Mouse (Mus musculus) left cerebral cortex, postnatal 10 days (tissue): ENCODE results near the gene Manbal. TPM values are rescaled to one million over a fixed set of nuclear protein-coding genes. Genes with fewer than 3 reads are reported as not detected.

Experiments used
- DNase-seq, 2 experiments: peaks; one replicate each; pipeline ENCODE4 v3.0.0; 2021 to 2022; ENCODE audit warnings: low spot score in 2 of 2, mixed read lengths in 1 of 2; ENCODE audit errors: extremely low spot score in 1 of 2
- intact Hi-C: fragments of 180-260 bp; cut with DNase I; formaldehyde crosslinking; loops from one replicate; pipeline ENCODE4 v1.15.1; 2025
- total RNA-seq, 2 experiments: library from RNA; stranded (reverse); gene quantifications; 2 replicates each; pipeline ENCODE4 v1.2.3; 2021

Manbal gene
- total RNA-seq, 2 experiments from 2014 or later, result 85.0 to 88.8 TPM

DNA sequence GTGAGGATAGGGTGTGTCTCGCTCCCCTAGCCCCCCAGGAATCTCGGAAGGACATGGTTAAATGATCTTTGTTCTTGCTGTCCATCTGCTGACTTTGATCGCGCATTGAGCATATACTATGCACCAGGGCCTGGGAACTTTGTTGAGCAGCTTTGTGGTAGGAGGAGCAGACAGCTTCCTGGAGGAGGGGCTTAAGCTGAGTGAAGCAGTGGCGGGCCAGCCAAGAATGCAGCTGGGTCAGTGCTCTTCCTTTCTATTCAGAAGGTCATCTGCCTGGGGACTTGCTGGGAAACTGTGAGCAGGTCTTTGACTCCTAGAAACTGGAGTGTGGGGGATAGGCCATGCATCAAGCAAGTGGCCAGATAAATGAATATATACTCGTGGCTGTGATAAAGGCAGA, 58.8 kb downstream of the Manbal start:
- intact Hi-C loops, result no loop called here
- DNase-seq, result peak in 1 of 2 experiments; percentile 65

DNA sequence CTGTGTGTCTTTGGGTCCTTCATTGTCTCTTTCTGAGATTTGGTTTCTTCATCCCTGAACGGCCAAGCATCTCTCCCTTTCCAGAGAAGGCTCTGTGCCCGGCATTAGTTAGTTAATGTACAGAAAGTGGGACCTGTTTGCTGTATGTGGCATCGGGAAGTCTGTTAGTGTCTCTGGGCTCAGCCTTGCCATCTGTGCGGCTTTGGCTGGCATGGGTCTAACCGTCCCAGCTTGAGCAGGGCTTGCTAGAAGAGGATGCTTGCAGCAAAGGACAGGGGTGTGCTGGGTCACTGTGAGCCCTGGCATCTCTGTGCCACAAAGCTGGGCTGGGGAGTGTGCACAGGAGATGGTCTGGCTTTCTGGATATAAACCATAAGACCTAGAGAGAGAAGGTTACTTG, 59.8 kb downstream of the Manbal start:
- DNase-seq, result no peak
- intact Hi-C loops, result no loop called here

DNA sequence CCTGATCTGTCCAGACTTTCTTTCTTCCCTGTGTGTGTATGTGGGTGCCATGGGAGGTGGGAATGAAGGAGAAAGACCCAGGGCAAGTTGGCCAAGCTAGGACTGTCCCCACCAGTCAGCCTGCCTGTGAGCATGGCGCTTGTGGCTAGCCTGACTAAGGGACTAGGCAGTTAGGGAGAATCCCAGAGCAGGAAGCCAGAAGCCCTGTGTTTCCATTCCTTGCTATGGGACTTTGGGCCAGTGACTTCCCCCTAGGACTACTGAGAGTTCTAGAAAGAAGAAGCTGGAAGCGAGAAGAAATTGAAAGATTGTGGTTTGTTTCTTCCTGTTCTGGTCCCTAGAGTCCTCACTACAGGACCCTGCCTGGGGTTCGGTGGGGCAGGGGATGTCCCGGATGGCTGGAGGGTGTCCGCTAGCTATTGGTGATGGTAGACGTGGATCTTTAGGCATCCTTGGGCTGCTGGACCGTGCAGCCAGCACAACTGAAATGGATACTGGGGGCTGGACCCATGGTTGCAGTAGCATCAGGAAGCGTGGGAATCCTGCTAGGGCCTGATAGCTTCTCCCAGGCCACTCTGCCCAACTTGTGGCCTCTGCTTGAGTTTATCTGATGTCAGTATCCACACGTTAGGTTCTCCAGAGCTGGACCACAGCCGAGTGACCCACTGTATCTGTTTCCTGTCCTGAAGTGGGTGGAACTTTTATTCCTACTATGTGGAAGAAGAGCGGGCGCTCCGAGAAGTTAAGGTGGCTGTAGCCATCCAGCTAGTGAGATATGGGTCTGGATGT, 61.2 kb downstream of the Manbal start:
- intact Hi-C loops, result no loop called here
- DNase-seq, result peak in 1 of 2 experiments; percentile 39

DNA sequence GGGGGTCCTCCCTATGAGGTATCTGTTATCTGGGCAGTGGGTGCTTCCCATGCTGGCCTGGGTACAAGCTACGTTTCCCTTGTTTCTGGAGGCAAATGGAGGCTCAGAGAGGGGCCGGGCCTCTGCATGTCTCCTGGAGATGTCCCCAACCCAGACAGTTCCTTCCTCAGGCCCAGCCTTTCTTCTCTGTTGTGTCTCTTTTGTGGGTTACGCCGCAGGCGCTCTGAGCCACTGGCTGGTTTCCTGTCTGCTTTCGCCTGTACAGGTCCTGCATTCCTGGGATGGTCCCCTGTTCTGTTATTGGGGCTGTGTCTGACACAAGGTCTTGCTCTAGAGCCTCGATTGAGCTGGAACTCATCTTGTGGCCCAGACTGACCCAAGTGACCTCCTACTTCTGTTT, 62.3 kb downstream of the Manbal start:
- intact Hi-C loops, result no loop called here
- peak in 1 of 2 experiments; percentile 40 for DNase-seq

DNA sequence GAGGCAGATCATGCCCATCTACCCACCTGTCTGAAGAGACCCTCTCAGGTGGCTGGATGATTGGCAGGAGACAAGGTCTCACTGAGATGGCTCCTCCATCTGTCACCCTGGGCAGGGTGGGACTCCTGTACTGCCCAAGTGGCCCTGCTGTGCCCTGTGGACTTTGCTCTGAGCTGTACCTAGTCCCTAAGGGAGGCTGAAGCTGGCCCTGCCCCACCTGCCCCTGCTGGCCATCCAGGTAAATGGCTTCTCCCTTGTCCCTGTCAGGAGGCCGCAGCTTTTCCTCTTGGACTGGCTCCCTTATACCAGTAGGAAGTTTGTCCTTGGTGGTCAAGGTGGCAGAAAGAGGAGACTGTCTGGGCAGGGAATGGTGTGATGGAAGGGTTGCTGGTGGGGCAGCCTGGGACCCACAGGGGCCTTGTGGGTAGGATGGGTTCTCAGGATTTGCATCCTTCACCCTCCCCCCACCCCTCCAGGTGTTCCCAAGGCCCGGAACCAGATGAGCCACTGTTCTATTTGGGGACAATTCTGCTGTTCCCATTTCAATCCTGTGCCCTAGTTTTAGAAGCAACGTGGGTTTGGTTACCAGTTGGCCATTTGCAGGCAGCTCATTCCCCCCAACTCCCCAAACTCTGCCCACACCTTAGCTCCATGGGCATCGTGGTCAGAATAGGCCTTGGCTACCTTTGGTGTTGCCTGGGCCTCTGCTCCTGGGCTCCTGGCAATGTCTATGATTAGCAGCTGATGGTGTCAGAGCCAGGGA, 63.5 kb downstream of the Manbal start:
- DNase-seq, result peak in 1 of 2 experiments; percentile 38
- intact Hi-C loops, result no loop called here

DNA sequence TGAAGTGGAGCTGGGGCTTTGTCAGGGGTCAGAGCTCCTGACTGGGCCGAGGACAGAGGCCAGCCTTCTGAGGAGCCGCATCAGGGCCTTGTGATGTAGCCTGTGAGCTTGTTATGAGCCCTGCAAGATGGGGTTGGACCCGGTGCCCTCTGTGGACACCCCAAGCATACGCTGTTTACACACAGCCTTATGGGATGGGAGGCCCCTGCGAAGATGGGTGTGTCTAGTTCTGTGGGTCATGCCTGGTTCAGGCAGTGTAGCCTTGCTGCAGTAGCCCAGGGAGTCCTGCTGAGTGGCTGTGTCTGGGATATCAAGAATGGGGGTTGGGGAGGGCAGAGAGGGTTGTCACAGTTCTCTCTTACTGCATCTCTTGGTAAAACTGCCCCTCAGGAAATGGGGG, 64.5 kb downstream of the Manbal start:
- no peak for DNase-seq
- intact Hi-C loops, result no loop called here

DNA sequence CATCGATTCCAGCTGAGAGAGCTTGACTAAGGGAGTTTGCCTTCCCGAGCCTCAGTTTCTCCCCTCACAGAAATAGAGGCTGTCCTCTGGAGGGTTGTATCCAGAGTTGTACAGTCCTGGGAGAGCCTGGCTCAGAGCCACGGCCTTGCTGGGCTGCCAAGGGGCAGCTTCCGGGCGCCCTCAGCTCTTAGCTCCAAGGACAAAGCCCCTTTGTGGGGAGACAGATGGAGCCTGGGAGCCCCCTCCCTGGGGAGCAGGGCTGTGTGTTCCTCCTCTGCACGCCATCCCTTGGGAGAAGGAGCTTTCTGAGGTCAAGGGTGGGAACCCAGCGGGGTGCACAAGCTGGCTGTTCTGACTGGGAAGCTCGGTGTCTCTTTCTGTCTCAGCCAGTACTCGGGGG, 65.1 kb downstream of the Manbal start:
- DNase-seq, result peak; percentile 63 to 82
- intact Hi-C loops, result no loop called here

DNA sequence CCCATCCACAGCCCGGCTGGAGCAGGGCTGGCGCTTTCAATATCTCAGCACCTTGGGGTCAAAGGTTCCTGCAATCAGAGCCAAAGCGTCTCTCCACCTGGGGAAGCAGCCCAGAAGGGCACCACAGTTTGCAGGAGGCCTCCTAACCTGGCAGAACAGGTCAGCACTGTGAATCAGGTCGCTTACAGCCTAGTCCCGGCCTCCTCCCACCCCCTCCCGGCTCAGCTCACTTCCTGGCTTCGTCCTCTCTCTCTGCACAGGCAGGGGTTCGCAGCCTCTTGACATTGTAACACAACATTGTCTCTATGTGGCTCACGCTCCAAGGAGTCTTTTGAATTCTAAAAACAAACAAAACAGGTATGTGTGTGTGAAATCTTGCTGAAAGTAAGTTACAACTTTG, 66.6 kb downstream of the Manbal start:
- intact Hi-C loops, result no loop called here
- no peak for DNase-seq

DNA sequence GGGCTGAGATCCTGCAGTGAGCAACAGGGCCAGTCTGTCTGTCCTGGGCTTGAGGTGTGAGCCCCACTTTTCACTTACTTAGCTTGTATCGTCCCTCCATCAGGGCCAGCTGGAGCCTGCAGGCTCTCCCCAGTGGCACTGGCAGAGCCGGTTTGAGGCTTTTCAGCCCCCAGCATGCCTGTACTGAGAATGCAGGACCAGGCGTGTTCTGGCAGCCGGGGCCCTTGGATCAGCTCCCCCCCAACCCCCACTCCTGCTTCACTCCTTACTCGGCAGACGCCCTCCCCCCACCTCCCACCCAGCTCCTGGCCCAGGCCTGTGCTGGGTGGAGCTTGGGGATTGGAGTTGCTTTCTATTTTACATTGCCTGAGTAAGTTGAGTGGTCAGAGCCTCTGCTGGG, 67.1 kb downstream of the Manbal start:
- intact Hi-C loops, result no loop called here

DNA sequence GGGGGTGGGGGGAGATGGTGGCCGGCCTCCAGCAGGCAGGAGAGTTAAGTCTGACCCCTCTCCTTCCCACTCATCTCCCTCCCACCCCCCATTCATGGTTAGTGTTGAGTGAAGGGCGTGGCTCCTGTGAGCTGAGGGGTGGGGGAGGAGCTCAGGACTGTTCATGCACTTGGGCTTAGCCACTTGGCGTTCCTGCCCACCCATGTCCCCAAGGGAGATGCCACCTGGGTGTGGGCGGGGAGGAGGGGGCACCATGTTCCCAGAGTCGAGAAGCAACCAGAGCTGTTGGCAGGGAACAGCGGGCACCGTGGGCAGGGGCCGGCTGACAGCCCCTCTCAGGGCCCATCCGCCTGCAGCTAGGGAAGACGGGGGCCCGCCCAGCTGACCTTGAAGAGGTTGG, 69.1 kb downstream of the Manbal start:
- DNase-seq, result peak in 1 of 2 experiments; percentile 53
- intact Hi-C loops, result no loop called here

More for the DNA sequence above, 67.1 kb downstream of the Manbal start:
- DNase-seq, result peak in 1 of 2 experiments; percentile 78

DNA sequence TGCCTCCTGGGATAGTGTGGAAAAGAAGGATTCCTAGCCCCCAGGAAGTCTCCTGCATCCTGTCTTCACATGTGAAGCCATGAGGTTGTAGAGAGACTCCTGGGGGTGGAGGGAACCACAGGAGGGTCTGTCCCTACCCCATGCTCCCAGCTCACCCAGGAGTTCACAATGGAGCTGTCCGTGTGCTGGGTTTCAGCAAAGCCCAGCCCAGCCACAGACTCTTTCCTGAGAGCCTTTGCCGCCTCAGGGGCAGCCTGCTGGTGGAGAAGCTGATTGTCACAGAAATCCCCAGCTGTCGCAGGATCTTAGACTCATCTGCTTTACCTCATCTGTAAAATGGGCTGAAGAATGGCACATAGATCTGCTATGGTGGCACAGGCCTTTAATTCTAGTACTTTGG, 69.7 kb downstream of the Manbal start:
- intact Hi-C loops, result no loop called here
- peak in 1 of 2 experiments; percentile 18 for DNase-seq

DNA sequence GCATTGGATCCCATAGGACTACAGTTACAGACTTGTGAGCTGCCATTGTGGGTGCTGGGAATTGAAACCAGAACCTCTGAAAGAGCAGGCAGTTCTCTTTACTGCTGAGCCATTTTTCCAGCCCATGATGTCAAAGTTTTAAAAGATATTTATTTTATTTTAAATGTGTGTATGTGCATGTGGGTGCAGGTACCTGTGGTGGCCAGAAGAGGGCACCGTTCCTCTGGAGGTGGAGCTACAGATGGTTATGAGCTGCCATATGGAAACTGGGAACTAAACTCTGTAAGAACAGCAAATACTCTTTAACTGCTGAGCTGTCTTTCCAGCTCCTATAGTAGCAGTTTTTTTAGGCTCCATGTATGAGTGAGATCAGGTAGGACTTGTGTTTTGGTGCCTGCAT, 74.0 kb downstream of the Manbal start:
- no peak for DNase-seq
- intact Hi-C loops, result no loop called here

Other genes with a start within 250 kb of the Manbal start
- gene Samhd1, start 232.3 kb upstream of the Manbal start, total RNA-seq, result 10 to 100 TPM; 16.7 to 17.4 TPM
- 1 to 10 TPM; 2.1 to 2.5 TPM for gene Rbl1, start 163.1 kb upstream of the Manbal start, total RNA-seq
- gene Rpn2, start 88.6 kb upstream of the Manbal start, total RNA-seq, result 100 to 1,000 TPM; 141 to 143 TPM
- gene Mroh8, start 88.0 kb upstream of the Manbal start, total RNA-seq, result under 1 TPM; 0.59 to 0.60 TPM
- gene Ghrh, start 20.1 kb upstream of the Manbal start, total RNA-seq, result not detected
- gene Src, start 50.9 kb downstream of the Manbal start, total RNA-seq, result 10 to 100 TPM; 83.6 to 84.2 TPM
- 100 to 1,000 TPM; 562 to 692 TPM for gene Nnat, start 192.5 kb downstream of the Manbal start, total RNA-seq
- gene Blcap, start 203.7 kb downstream of the Manbal start, total RNA-seq, result 100 to 1,000 TPM; 136 TPM